16 mouse cellular contexts compared by ENCODE assay signal in the genomic region with DNA sequence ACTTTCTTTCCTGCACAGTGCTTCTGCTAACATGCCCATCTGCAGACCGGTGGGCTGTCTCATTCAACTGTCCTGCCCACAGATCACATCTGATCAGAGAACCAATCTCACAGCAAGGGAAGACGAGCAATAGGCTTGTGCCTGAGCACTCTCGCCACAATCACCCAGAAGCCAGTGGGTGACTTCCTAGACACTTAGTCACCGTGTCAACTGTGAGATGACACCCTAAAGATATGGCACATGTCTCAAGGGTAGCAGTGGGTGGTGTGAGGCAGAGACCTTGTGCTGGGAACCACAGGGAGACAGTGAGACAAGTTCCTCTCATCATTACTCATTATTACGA. TPM values are rescaled to one million over a fixed set of nuclear protein-coding genes. Genes with fewer than 3 reads are reported as not detected.
DNase-seq lines count a peak whose midpoint lies in the region; ATAC-seq lines count a peak whose summit lies in the region.
"Had no signal": no experiment of that assay in that cellular context is flagged by ENCODE, and none has a peak within 500 bp of the region (broad histone marks: within the 10 kb centered on the region; RNA-seq: fewer than 3 reads in every experiment).

No protein-coding gene starts in this region.

- peak; percentile 43 for DNase-seq in lung, postnatal 36 days
- DNase-seq in lung, postnatal 10 days: no peak
- no peak for DNase-seq in urinary bladder, postnatal 36 days (ENCODE audit: low spot score in 2 of 2)
- DNase-seq in ovary, postnatal 36 days (ENCODE audit: low spot score): no peak
- DNase-seq in thymus, postnatal 10 days (ENCODE audit: low spot score in 2 of 2): no peak
- DNase-seq: cerebellum, postnatal 10 days; gastrocnemius, postnatal 10 days; layer of hippocampus, adult 9-11 months; lung, adult 2 months; right cerebral cortex, postnatal 14 days had no signal

- ATAC-seq in activated CD4-positive, CD25-positive, alpha-beta regulatory T cell, adult 4 months: peak; percentile 53
- ATAC-seq in megakaryocyte, adult 5-6 weeks (ENCODE audit: poor library complexity, severe bottlenecking): peak; percentile 56
- ATAC-seq: forebrain, embryonic 13.5 days; hindbrain, embryonic 16.5 days; midbrain, embryonic 15.5 days had no signal

RNA-seq across cellular contexts. Expression of a gene that starts 10.0 kb away (rescaled TPM):
- polyA plus RNA-seq in activated CD4-positive, CD25-positive, alpha-beta regulatory T cell, adult 4 months (2017; shearing (Covaris generic)): 10 to 100 TPM; 19.0 to 22.5 TPM
- total RNA-seq in megakaryocyte, adult 5-6 weeks (2015): 93.8 and 108 TPM in 2 replicates
- total RNA-seq in megakaryocyte, adult 5-6 weeks (2017): 76.6 and 79.8 TPM in 2 replicates

RNA-seq across cellular contexts. Expression of a gene that starts 40.5 kb away (rescaled TPM):
- under 1 TPM; 0.13 to 0.22 TPM for polyA plus RNA-seq in activated CD4-positive, CD25-positive, alpha-beta regulatory T cell, adult 4 months (2017; shearing (Covaris generic))
- 0.05 TPM in 1 of 2 replicates, not detected in the other for total RNA-seq in megakaryocyte, adult 5-6 weeks (2015)
- total RNA-seq in megakaryocyte, adult 5-6 weeks (2017): not detected in 2 replicates
- polyA plus RNA-seq: heart, postnatal 0 days had no signal
